Mouse (Mus musculus) intestine, embryonic 16.5 days (tissue): ENCODE results near the gene Mtnr1b. TPM values are rescaled to one million over a fixed set of nuclear protein-coding genes. Genes with fewer than 3 reads are reported as not detected.

Experiments used
- ATAC-seq: fragments of 200-750 bp; cut with Nextera tagmentation; 2 replicates; pipeline ENCODE4 v1.8.0; 2017; ENCODE audit warnings: moderate TSS enrichment, moderate library complexity
- H3K27ac ChIP-seq: fragments of 300-500 bp; sonication (generic); 2 replicates; pipeline ENCODE4 v1.5.1; 2014; ENCODE audit warnings: mild to moderate bottlenecking, low read length
- H3K27me3 ChIP-seq: fragments of 300-500 bp; sonication (generic); replicated peaks from 2 replicates; pipeline ENCODE4 v1.6.1; 2014; ENCODE audit warnings: low read length, control low read depth, mixed read lengths; ENCODE audit not compliant: control insufficient read depth, insufficient read depth
- H3K36me3 ChIP-seq: fragments of 300-500 bp; sonication (generic); 2 replicates; pipeline ENCODE4 v1.6.1; 2014; ENCODE audit warnings: low read length, control low read depth; ENCODE audit not compliant: control insufficient read depth, insufficient read depth
- H3K4me1 ChIP-seq: fragments of 300-500 bp; sonication (generic); 2 replicates; pipeline ENCODE4 v1.6.1; 2014; ENCODE audit warnings: low read length, control low read depth, mixed read lengths; ENCODE audit not compliant: control insufficient read depth, insufficient read depth
- H3K4me2 ChIP-seq: fragments of 300-500 bp; sonication (generic); 2 replicates; pipeline ENCODE4 v1.6.1; 2014; ENCODE audit warnings: low read depth, low read length, control low read depth
- H3K4me3 ChIP-seq: fragments of 300-500 bp; sonication (generic); 2 replicates; pipeline ENCODE4 v1.5.1; 2014; ENCODE audit warnings: mild to moderate bottlenecking, low read length
- H3K9ac ChIP-seq: fragments of 300-500 bp; sonication (generic); 2 replicates; pipeline ENCODE4 v1.6.1; 2014; ENCODE audit warnings: low read depth, low read length
- H3K9me3 ChIP-seq: fragments of 300-500 bp; sonication (generic); 2 replicates; pipeline ENCODE4 v1.6.1; 2016; ENCODE audit warnings: low read length, control low read depth; ENCODE audit not compliant: control insufficient read depth
- WGBS: fragments of 180-500 bp; shearing (Covaris S2); extraction: QIAGEN DNeasy Blood & Tissue Kit; methylation state at CpG from one replicate; pipeline ENCODE4 v1.1.7; 2014; 5-methylcytosine and 5-hydroxymethylcytosine counted together
- polyA plus RNA-seq: library from polyadenylated mRNA; unstranded; fragments of >200 nt; fragmentation: Nextera tagmentation; extraction: Ambion mirVana; gene quantifications from 2 replicates; pipeline ENCODE4 v1.2.1, GENCODE M21; 2015

Gene Mtnr1b
- not detected in 2 replicates for polyA plus RNA-seq

DNA sequence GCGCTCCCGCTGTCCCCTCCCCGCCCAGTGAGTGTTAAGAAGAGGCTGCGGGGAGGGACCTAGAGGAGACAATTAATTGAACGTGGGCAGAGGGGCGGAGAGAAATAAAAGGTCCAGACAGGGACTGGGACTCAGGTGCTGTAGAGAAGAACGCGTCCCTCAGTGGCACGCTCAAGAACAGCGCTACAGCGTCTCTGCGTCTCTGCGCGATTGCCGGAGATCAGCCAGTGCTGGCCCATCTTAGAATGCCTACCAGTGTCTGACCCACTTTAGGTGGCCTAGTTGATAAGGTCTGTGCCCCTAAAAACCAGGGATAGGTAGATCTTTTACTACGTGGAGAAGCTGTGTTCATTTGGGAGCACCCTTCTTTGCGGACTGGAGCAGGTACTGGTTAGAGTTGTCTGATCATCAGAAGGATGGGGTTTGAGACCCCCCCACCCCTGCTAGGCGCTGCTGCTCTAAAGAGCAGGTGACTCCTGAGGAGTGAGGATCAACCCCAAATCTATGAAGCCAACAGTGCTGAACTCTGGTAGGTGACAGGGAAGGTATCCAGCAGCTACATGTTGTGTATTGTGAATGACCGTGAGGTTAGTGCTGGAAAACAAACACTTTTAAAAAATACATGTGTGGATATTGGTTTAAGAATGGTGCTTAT lies at the start of gene Mtnr1b:
Gene Mtnr1b, minus strand, starts transcription at position 51 of the 655 bp plus-strand sequence.
- Histone ChIP-seq H3K36me3 (no peaks in the 10 kb centered on the region), H3K9me3 (no peaks in the 10 kb centered on the region), H3K27me3 (peaks cover 13% of the 10 kb centered on the region), H3K27ac (no peak within 1 kb of the TSS), H3K4me3 (no peak within 1 kb of the TSS), H3K4me1 (no peaks in the 10 kb centered on the region), H3K4me2 (no peak within 1 kb of the TSS), H3K9ac (no peak within 1 kb of the TSS)
- no peak for ATAC-seq
- WGBS: 48% methylated on average over 19 of the region's 19 CpGs

DNA sequence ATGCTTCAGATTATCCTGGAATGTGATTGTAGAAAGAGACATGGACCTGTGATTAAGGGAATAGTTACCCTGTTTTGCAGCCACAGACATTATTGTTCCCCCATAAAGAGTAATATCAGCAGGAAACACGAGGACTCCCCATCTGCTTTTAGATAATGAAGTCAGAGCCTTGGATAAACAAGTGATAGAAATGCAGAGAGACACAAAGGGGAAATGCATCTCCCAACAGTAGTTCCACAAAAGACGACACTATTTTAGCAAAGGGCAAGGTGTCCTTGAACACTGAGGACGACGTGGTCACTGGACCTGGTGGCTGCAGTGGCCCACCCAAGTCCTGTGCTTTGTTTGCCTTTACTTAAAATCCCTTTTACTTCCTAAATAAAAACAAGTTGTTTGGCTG lies 45.9 kb upstream of the Mtnr1b start:
- Histone ChIP-seq H3K4me3 (no peak overlapping the region), H3K27ac (no peak overlapping the region), H3K27me3 (no peaks in the 10 kb centered on the region), H3K36me3 (no peaks in the 10 kb centered on the region), H3K4me1 (no peaks in the 10 kb centered on the region), H3K9ac (no peak overlapping the region), H3K4me2 (no peak overlapping the region), H3K9me3 (no peaks in the 10 kb centered on the region)
- WGBS: 67% methylated on average over 4 of the region's 4 CpGs
- ATAC-seq: no peak

DNA sequence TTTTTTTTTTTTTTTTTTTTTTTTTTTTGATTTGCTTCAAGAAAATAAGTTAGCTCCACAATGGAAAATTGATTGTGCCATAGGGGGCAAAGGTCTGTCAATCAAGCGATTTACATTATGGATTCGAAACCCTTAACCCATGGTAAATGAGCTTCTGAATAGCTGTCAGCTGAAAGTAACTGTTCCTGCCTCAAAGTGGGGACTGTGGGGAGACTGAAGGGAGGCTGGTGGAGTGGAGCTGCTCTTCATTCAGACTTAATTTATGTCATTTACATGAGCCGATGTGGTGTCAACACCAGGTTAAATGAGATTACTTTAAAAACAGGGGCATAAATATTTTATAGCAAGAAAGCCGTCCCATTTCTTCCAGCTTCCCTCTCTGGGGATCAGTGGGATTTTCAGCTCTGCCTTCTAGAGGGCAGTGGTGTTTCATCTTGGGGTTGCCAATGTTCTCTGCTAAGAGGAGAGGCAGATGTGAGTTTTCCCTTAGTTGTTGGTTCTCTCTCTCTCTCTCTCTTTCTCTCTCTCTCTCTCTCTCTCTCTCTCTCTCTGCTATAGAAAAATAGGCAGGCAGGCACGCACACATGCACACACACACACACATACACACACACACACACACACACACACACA lies 45.1 kb upstream of the Mtnr1b start:
- Histone ChIP-seq H3K4me1 (no peaks in the 10 kb centered on the region), H3K4me3 (no peak overlapping the region), H3K9ac (no peak overlapping the region), H3K27ac (no peak overlapping the region), H3K27me3 (no peaks in the 10 kb centered on the region), H3K9me3 (no peaks in the 10 kb centered on the region), H3K4me2 (no peak overlapping the region), H3K36me3 (no peaks in the 10 kb centered on the region)
- ATAC-seq: no peak
- 60% methylated on average over 5 of the region's 5 CpGs for WGBS

DNA sequence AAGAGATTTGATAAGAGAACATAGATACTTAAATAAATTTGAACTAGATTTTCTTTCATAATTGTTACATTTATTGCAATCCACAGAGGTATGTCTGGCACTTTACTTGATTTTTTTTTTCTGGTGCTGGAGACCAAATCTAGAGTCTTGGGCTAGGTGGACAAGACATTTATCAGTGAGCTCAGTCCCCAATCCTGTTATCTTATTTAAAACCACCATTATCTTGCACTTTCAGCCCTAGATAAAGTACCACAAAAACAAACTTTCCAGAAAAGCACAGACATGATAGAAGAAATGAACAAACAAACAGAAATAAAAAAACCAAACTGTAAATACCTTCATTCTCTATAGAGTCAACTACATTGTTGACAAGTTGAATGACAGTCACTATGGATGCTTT lies 42.2 kb upstream of the Mtnr1b start:
- no peaks in the 10 kb centered on the region for H3K9me3 ChIP-seq
- no peaks in the 10 kb centered on the region for H3K4me1 ChIP-seq
- H3K4me2 ChIP-seq: no peak overlapping the region
- H3K4me3 ChIP-seq: no peak overlapping the region
- no peak overlapping the region for H3K27ac ChIP-seq
- H3K27me3 ChIP-seq: no peaks in the 10 kb centered on the region
- no peak overlapping the region for H3K9ac ChIP-seq
- ATAC-seq: no peak
- no peaks in the 10 kb centered on the region for H3K36me3 ChIP-seq

DNA sequence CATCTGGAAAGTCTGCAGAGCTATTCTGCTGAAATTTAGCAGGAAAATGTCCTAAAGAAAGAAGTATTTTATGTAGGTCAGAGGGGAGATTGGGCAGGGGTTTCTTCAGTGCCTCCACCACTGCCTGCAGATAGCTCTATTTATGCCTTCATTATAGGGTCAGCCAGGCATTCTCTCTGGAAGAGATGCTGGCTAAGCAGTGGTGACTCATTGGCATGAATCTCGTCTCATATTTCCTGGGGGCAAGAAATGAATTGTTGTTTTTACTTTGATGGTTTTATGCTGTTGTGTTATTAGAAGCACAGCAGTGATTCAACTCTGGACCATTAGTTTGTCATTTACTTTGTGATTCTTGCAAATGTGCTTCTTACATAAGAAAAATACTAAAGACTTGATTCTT lies 38.4 kb upstream of the Mtnr1b start:
- no peak for ATAC-seq
- WGBS: 41% methylated on average over 1 of the region's 1 CpGs
- H3K9ac ChIP-seq: no peak overlapping the region

DNA sequence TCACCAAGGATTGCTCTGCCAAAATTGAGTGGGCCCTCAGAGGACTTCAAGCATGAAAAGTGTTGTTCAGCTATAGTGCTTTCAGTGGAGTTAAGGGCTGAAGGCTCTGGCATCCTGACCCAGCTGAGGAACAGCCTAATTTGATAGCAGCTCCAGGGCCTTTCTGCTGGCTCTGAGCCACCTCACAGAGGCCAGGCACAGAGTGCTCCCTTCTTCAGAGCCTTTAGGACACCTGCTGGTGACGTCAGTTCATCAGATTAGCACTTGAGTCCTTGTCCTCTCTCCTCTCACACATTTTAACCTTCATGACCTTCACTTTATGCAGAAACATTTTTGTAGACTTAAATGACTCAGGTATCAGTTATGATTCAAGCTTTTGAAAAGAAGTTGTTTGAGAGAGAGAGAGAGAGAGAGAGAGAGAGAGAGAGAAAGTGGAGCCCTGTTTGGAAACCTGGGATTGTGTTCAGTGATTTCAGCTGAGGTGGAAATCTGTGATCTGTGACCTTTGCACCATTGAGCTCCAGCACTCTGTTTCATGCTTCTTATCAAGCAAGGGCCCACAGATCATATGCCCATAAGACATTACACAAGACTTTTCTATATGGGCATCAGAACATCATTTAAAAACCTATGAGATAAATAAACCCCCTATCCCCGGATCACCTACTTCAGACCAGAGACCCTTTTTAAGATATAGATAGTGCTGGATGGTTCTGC lies 35.2 kb upstream of the Mtnr1b start:
- 56% methylated on average over 2 of the region's 2 CpGs for WGBS
- Histone ChIP-seq H3K36me3 (no peaks in the 10 kb centered on the region), H3K9me3 (no peaks in the 10 kb centered on the region), H3K4me2 (no peak overlapping the region), H3K4me3 (no peak overlapping the region), H3K4me1 (no peaks in the 10 kb centered on the region), H3K9ac (no peak overlapping the region), H3K27ac (no peak overlapping the region), H3K27me3 (no peaks in the 10 kb centered on the region)
- ATAC-seq: peak; percentile 79

More for the DNA sequence above, 38.4 kb upstream of the Mtnr1b start:
- no peaks in the 10 kb centered on the region for H3K9me3 ChIP-seq
- no peak overlapping the region for H3K27ac ChIP-seq
- no peaks in the 10 kb centered on the region for H3K4me1 ChIP-seq
- H3K4me2 ChIP-seq: no peak overlapping the region
- no peak overlapping the region for H3K4me3 ChIP-seq
- no peaks in the 10 kb centered on the region for H3K36me3 ChIP-seq
- no peaks in the 10 kb centered on the region for H3K27me3 ChIP-seq

DNA sequence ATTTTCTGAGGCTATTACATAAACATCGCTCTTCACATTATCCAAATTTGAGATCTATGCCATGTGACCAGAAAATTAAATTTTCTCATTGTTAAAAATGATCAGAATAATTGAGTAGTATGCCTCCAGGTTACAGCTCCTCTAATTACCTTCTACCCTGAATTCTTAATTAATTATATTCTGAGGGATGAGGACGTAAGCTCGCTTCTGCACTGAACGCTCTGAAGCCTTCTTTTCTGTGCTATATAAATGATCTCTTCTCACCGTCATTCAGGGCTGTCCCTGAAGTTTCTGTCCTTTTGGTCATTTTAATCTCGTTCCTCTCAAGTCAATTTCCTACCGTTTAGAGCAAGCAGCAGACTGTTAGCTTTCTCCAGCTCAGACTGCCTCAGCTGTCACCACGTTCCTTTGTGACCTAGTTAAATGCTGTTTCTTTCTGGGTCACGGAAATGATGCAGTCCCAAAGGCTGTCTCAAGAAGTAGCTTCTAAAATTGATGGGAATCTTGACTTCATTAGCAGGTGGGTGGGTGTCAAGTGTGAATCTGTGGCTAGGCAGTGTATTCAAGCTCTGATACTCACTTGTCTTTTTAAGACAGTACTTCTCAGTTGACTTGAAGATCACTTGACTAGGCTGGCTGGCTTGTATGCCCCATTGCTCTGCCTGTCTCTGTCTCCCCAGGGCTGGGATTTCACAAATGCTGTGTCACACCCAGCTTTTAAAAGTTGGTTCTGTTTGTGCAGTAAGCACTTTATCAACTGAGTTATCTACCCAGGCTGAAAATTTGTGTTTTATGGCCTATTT lies 29.8 kb upstream of the Mtnr1b start:
- Histone ChIP-seq H3K27me3 (no peaks in the 10 kb centered on the region), H3K36me3 (no peaks in the 10 kb centered on the region), H3K9ac (no peak overlapping the region), H3K4me1 (no peaks in the 10 kb centered on the region), H3K9me3 (no peaks in the 10 kb centered on the region), H3K4me2 (no peak overlapping the region), H3K27ac (no peak overlapping the region), H3K4me3 (no peak overlapping the region)
- 69% methylated on average over 9 of the region's 9 CpGs for WGBS
- ATAC-seq: no peak

DNA sequence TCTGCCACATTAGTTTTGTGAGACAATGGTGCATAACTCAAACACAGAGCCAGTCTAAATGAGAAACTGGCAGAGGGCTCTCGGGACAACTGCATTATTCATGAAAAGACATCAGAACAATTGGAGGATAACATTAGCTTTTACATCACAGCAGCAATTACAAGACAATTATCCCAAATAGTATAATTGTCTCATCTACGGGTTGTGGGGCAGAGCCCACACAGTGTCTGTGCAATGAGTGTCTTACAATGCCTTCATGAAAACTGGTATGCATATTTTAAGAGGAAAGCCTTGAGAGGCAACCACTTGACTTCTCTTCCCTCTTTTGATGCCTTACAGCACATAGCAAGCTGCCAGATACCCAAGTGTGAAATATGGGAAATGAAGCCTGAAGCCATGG lies 23.8 kb upstream of the Mtnr1b start:
- Histone ChIP-seq H3K4me1 (no peaks in the 10 kb centered on the region), H3K36me3 (no peaks in the 10 kb centered on the region), H3K27me3 (no peaks in the 10 kb centered on the region), H3K4me3 (no peak overlapping the region), H3K4me2 (no peak overlapping the region), H3K9me3 (no peaks in the 10 kb centered on the region), H3K9ac (no peak overlapping the region), H3K27ac (no peak overlapping the region)
- ATAC-seq: no peak
- WGBS: 75% methylated on average over 2 of the region's 2 CpGs

DNA sequence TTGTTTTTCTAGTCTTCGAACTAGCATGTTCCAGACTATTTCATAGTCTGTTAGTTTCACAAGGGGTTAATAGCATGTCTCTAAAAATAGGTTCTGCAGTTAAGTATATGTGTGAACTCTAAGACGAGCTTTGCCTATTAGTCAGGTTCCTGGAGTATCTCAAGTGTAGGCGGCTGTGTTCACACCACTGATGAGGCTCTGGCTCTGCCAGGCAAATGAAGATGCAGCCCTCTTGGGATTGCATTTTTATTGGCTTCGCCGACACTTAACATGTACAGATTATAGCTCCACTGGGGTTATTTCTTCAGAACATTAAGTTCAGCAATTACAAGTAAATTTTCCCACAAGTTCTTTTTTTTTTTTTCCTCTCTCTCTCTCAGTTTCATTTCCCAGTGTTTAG lies 12.4 kb upstream of the Mtnr1b start:
- no peaks in the 10 kb centered on the region for H3K27me3 ChIP-seq
- H3K36me3 ChIP-seq: no peaks in the 10 kb centered on the region
- no peak overlapping the region for H3K27ac ChIP-seq
- no peak overlapping the region for H3K9ac ChIP-seq
- H3K4me3 ChIP-seq: no peak overlapping the region
- H3K9me3 ChIP-seq: no peaks in the 10 kb centered on the region
- no peak for ATAC-seq
- H3K4me2 ChIP-seq: no peak overlapping the region
- WGBS: 61% methylated on average over 5 of the region's 5 CpGs
- peaks cover 2% of the 10 kb centered on the region; the same call in 1 of the 2 replicates for H3K4me1 ChIP-seq
